Mouse (Mus musculus): ENCODE data around the gene Ndp. TPM values are rescaled to one million over a fixed set of nuclear protein-coding genes. Genes with fewer than 3 reads are reported as not detected.

Ndp gene
- polyA plus RNA-seq, 1 experiment from 2014 or later: not detected

DNA sequence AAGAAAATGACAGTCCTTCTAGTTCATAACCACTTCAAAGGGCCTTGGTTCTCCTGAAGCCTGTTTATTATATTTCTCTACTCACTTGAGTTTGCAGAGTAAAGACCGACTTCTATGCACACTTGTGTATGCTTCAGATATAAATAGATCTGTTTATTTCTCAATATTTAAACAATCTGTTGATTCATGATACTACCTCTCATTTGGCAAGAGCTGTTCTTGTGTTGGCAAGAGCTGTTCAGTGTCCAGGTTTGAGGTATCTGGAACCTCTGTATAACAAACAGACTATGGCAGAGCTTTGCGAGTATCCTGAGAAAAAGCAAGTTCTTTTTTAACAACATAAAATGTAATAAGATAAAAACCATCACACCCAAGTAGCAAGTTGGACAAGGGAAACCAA lies 65.5 kb downstream of the Ndp start:
- Histone ChIP-seq H3K9ac (no peak overlapping the region), H3K4me1 (replicated peaks) (no peaks in the 10 kb centered on the region), H3K27ac (replicated peaks) (no peak overlapping the region), H3K36me3 (replicated peaks) (no peaks in the 10 kb centered on the region), H3K4me2 (no peak overlapping the region), H3K9me3 (replicated peaks) (no peaks in the 10 kb centered on the region), H3K27me3 (no peaks in the 10 kb centered on the region), H3K4me3 (replicated peaks) (no peak overlapping the region)
- 56% methylated on average over 2 of the region's 2 CpGs for WGBS (ENCODE audit: insufficient replicate concordance)
- no peak for ATAC-seq (ENCODE audit: insufficient read depth)

DNA sequence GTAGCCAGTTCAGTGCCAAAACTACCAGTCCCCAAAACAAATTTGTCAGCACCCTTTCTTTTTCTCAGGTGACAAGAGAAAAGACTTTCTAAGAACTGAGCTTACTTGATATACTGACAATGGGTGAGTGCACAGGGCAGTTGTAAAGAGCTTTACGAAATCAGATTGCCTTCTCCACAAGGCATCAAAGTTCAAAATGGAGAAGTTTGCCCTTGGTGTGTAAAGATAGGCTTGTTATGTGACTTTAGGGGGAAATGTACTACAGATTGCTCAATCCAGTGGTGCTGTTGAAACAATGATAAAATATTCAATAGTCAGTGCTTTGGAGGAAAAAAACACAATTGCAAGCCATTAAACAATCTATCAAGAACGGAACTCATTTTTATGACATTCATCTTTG lies 70.1 kb downstream of the Ndp start:
- no peak for ATAC-seq (ENCODE audit: insufficient read depth)
- Histone ChIP-seq H3K27me3 (no peaks in the 10 kb centered on the region), H3K27ac (replicated peaks) (no peak overlapping the region), H3K9ac (no peak overlapping the region), H3K9me3 (replicated peaks) (no peaks in the 10 kb centered on the region), H3K36me3 (replicated peaks) (no peaks in the 10 kb centered on the region), H3K4me2 (no peak overlapping the region), H3K4me3 (replicated peaks) (no peak overlapping the region), H3K4me1 (replicated peaks) (no peaks in the 10 kb centered on the region)
- WGBS (ENCODE audit: insufficient replicate concordance): 41% methylated on average over 2 of the region's 2 CpGs

DNA sequence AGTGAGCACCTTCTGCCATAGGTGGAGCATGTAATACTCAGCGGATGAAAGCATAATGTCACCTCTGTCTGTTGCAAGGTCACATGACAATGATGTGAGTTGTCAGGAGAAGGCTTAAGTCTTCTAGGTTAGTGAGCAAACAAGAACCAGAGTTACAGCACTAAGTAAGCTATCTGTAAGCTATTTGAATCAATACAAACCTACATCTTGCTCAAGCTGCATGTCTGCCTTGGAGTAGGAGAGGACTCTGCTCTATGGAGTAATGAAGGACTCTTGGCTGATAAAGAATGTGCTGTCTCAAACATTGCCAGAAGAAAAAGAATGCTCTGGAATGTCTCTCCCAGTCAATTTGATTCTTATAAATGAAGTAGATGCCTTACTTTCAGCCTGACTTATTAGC lies 74.3 kb downstream of the Ndp start:
- Histone ChIP-seq H3K4me3 (replicated peaks) (no peak overlapping the region), H3K9ac (no peak overlapping the region), H3K27me3 (no peaks in the 10 kb centered on the region), H3K36me3 (replicated peaks) (no peaks in the 10 kb centered on the region), H3K9me3 (replicated peaks) (no peaks in the 10 kb centered on the region), H3K27ac (replicated peaks) (no peak overlapping the region), H3K4me1 (replicated peaks) (no peaks in the 10 kb centered on the region), H3K4me2 (no peak overlapping the region)
- ATAC-seq (ENCODE audit: insufficient read depth): no peak
- 53% methylated on average over 1 of the region's 1 CpGs for WGBS (ENCODE audit: insufficient replicate concordance)

DNA sequence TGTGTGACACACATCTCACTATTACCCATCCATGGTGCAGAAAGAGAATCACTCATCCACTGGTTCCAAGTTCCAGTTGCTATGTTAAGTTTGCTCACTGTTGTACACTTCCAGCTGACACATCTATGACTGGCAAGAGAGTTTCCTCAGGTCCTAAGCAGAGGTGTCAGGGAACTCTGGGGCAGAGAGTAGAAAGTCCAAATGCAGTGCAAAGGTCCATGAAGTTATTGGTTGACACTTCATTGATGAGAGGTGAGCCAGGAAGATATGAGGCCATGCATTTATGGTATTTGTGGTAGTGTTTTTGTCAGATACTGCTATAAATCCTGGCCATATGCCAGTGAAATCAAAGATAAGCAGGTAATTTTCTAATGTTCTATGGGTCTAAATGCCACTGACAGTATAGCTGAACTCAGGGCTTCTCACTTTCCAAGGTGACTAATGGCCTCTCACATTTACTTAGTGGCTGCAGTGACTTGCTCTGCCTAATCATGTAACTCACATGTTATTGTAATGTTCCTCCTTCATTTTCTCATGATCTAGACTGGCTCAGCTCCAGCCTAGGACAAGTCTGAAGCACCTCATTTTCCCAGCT lies 75.0 kb downstream of the Ndp start:
- Histone ChIP-seq H3K9ac (no peak overlapping the region), H3K27me3 (no peaks in the 10 kb centered on the region), H3K36me3 (replicated peaks) (no peaks in the 10 kb centered on the region), H3K27ac (replicated peaks) (no peak overlapping the region), H3K4me2 (no peak overlapping the region), H3K9me3 (replicated peaks) (no peaks in the 10 kb centered on the region), H3K4me3 (replicated peaks) (no peak overlapping the region), H3K4me1 (replicated peaks) (no peaks in the 10 kb centered on the region)
- ATAC-seq (ENCODE audit: insufficient read depth): no peak

Other genes with a start within 250 kb of the Ndp start
- gene Maob, start 94.4 kb downstream of the Ndp start, polyA plus RNA-seq (2015; fragmentation: Nextera tagmentation; extraction: Ambion mirVana): 54.6 and 60.1 TPM in 2 replicates